In the genomic region with DNA sequence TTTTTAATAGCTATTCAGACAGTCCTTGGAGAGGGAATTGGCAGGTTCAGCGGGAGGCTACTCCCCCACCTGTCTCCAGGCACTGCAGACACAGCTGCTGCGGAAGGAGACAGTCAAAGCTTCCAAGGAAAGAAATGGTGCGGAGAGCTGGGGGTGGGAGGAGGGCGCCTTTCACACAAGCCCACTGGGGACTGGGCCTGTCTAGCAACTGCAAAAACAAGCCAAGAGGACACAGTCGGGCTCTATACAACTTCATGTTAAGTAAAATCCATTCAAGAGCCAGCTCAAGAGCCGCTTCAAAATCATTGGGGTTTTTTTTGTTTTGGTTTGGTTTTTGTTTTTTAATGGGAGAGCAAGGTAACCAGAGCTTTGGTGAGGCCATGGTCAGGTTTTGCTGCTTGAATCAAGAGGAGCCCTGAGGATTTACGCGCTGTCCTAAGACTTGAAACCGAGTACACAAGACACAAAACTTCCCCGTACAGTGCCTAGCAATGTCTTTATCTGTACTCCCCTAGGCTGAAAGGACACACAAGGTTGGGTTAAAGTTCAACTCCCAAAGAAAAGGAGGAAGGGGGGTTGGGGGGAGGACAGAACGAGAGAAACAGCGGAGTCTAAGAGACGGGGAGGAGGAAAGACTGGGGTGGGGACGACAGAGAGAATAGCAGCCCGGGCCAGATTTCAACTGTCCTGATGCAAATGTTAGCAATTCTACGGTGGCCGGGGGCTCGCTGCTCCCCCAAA, we compare ENCODE assay signal across 8 mouse cellular contexts.
DNase-seq lines count a peak whose midpoint lies in the region; ATAC-seq and TF ChIP-seq lines count a peak whose summit lies in the region.

No protein-coding gene starts in this region.

- peak; percentile 16 for DNase-seq in ES-E14 (ENCODE audit: low read depth, low spot score)
- peak; percentile 35 for DNase-seq in cerebellum, adult 11 months
- DNase-seq in heart, postnatal 0 days (ENCODE audit: low spot score): peak; percentile 65
- DNase-seq in kidney, postnatal 10 days: peak; percentile 68
- peak; percentile 26 to 31 for DNase-seq in lung, adult 18-20 months
- DNase-seq in thymus, postnatal 4 days: peak; percentile 19

- H3K4me1 ChIP-seq in ES-E14 (ENCODE audit: control insufficient read depth in 2 of 2, insufficient read depth in 2 of 2, low read length in 2 of 2, poor library complexity in 1 of 2): no peaks in the 10 kb centered on the region
- H3K4me1 ChIP-seq in forebrain, embryonic 15.5 days: peaks cover 17% of the 10 kb centered on the region
- peaks cover 9% of the 10 kb centered on the region; the same call in 1 of the 2 replicates for H3K4me1 ChIP-seq in heart, postnatal 0 days (ENCODE audit: control insufficient read depth, insufficient read depth)
- H3K4me1 ChIP-seq in neural tube, embryonic 14.5 days (ENCODE audit: control insufficient read depth, insufficient read depth, low read length): peaks cover 11% of the 10 kb centered on the region

- no peaks in the 10 kb centered on the region for H3K36me3 ChIP-seq in ES-E14 (ENCODE audit: control insufficient read depth, insufficient read depth, low read length, poor library complexity, severe bottlenecking)
- H3K36me3 ChIP-seq in forebrain, embryonic 15.5 days: no peaks in the 10 kb centered on the region
- no peaks in the 10 kb centered on the region for H3K36me3 ChIP-seq in heart, postnatal 0 days (replicated peaks; ENCODE audit: control insufficient read depth, insufficient read depth, low read length)
- no peaks in the 10 kb centered on the region for H3K36me3 ChIP-seq in neural tube, embryonic 14.5 days (ENCODE audit: control insufficient read depth, insufficient read depth, low read length)

- no peaks in the 10 kb centered on the region for H3K9me3 ChIP-seq in ES-E14 (ENCODE audit: control insufficient read depth, insufficient read depth, low read depth, low read length)
- H3K9me3 ChIP-seq in forebrain, embryonic 15.5 days: no peaks in the 10 kb centered on the region
- H3K9me3 ChIP-seq in heart, postnatal 0 days (replicated peaks; ENCODE audit: control insufficient read depth, low read length): peaks cover 5% of the 10 kb centered on the region
- no peaks in the 10 kb centered on the region for H3K9me3 ChIP-seq in neural tube, embryonic 14.5 days (ENCODE audit: control insufficient read depth, low read length)

- peak; percentile 79 for ATAC-seq in forebrain, embryonic 15.5 days (replicated peaks)
- peak; percentile 61 for ATAC-seq in heart, postnatal 0 days (ENCODE audit: insufficient read depth, low read depth)
- peak; percentile 80 for ATAC-seq in neural tube, embryonic 14.5 days (ENCODE audit: low read depth)

- in situ Hi-C loops in ES-E14 (cut with MboI; ENCODE audit: low sequenced_read_pairs in 2 of 2, unreplicated experiment in 2 of 2): no loop called here

- WGBS in forebrain, embryonic 15.5 days: 2% methylated on average over 18 of the region's 18 CpGs
- 6% methylated on average over 18 of the region's 18 CpGs for WGBS in heart, postnatal 0 days
- under 1% methylated on average over 18 of the region's 18 CpGs for WGBS in neural tube, embryonic 14.5 days

- peak overlapping the region; percentile 55 for H3K4me2 ChIP-seq in forebrain, embryonic 15.5 days (replicated peaks)
- H3K4me2 ChIP-seq in heart, postnatal 0 days (ENCODE audit: low read depth, low read length): peak overlapping the region; percentile 78
- peak overlapping the region; percentile 78 for H3K4me2 ChIP-seq in neural tube, embryonic 14.5 days (ENCODE audit: low read depth, low read length)

- no peak overlapping the region for H3K9ac ChIP-seq in ES-E14 (ENCODE audit: insufficient read depth, low read depth, low read length, poor library complexity, severe bottlenecking)
- peak overlapping the region; percentile 50 for H3K9ac ChIP-seq in forebrain, embryonic 15.5 days (replicated peaks)
- H3K9ac ChIP-seq in heart, postnatal 0 days (replicated peaks; ENCODE audit: low read depth, low read length): peak overlapping the region; percentile 41
- H3K9ac ChIP-seq in neural tube, embryonic 14.5 days (replicated peaks; ENCODE audit: low read depth, low read length): peak overlapping the region; percentile 70

- 0 out of 2 replicates have a peak, but pooled peaks have one; percentile 3 for TF ChIP-seq CTCF in heart, postnatal 0 days (IDR thresholded peaks at IDR 0.05; ENCODE audit: low read depth)

- no peak overlapping the region for H3K27ac ChIP-seq in ES-E14 (ENCODE audit: insufficient read depth, low read depth, low read length, poor library complexity, severe bottlenecking)
- peak overlapping the region; percentile 92 for H3K27ac ChIP-seq in forebrain, embryonic 15.5 days (replicated peaks)
- peak overlapping the region; percentile 87 for H3K27ac ChIP-seq in heart, postnatal 0 days (ENCODE audit: low read depth)
- H3K27ac ChIP-seq in neural tube, embryonic 14.5 days (ENCODE audit: low read depth, low read length): peak overlapping the region; percentile 87

- no peaks in the 10 kb centered on the region for H3K27me3 ChIP-seq in forebrain, embryonic 15.5 days
- no peaks in the 10 kb centered on the region for H3K27me3 ChIP-seq in heart, postnatal 0 days (ENCODE audit: control insufficient read depth, insufficient read depth, low read length)
- no peaks in the 10 kb centered on the region for H3K27me3 ChIP-seq in neural tube, embryonic 14.5 days (ENCODE audit: control insufficient read depth, insufficient read depth, low read length)

- H3K4me3 ChIP-seq in ES-E14 (ENCODE audit: insufficient read depth in 1 of 2, low read depth in 1 of 2, low read length in 2 of 2, poor library complexity in 1 of 2, severe bottlenecking in 1 of 2): peak overlapping the region; percentile 22 to 74; a peak in 3 of 4 replicates
- peak overlapping the region; percentile 41 for H3K4me3 ChIP-seq in forebrain, embryonic 15.5 days
- H3K4me3 ChIP-seq in heart, postnatal 0 days (ENCODE audit: low read depth, low read length): peak overlapping the region; percentile 44
- peak overlapping the region; percentile 40 for H3K4me3 ChIP-seq in neural tube, embryonic 14.5 days (ENCODE audit: low read depth, low read length)

- TF ChIP-seq EP300 in heart, postnatal 0 days (IDR thresholded peaks at IDR 0.05; ENCODE audit: low read depth): no peak

TF ChIP-seq in ES-E14, 5 proteins besides CTCF, POLR2A, EP300 and RAD21:
- TF ChIP-seq CHD2 (IDR thresholded peaks at IDR 0.05; ENCODE audit: low read depth, low read length) (no peak), HCFC1 (IDR thresholded peaks at IDR 0.05; ENCODE audit: borderline replicate concordance, insufficient read depth, low read length) (no peak), ZC3H11A (IDR thresholded peaks at IDR 0.05; ENCODE audit: borderline replicate concordance, low read depth, low read length) (no peak), ZNF384 (IDR thresholded peaks at IDR 0.05; ENCODE audit: low read depth, low read length) (no peak), MAFK (IDR thresholded peaks at IDR 0.05; ENCODE audit: insufficient read depth, low read depth, low read length) (no peak)
TF ChIP-seq in ES-E14: peak in this region for 0.

Comparison
In these comparisons a context has a peak if more than half of its experiments do, and no peak if none do; other contexts are left out.
1. DNase-seq: peak in every context shown above with its lines; median percentile 68 in kidney, postnatal 10 days; 65 in heart, postnatal 0 days; 35 in cerebellum, adult 11 months; 28 in lung, adult 18-20 months; 19 in thymus, postnatal 4 days; 16 in ES-E14.